9 mouse cellular contexts compared by ENCODE assay signal in the genomic region with DNA sequence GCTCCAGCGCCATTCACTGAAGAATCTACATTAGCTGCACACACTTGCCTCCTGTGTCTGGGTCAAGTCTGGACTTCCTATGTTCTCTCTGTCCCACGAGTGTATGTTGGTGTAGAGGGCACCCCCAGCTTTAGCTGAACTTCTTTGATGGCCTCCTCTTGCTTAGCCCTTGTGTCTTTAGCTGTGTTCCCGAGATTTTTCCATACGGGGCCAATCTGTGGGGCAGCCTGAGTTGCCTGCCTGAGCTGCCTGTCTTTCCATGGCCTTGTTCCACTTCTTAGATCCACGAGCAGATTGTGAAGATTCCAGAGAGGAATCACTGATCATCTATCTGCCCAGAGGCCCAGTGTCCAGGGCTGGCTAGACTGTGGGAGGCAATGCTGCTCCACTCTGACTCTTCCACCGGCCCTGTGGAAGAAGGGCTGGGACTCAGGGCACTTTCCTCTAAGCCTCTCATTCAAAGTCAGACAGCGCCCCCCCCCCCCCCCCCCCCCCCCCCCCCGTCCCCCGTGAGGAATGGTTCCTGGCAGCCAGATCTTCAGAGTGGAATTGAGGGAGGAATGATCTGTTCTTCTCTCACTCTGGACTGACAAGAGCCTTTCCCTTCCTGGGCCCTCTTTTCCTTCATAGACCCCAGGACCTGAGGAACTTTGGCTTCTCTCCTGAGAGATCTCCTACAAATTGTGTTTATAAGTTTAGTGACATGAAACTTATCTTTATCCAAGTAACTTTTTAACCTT. TPM values are rescaled to one million over a fixed set of nuclear protein-coding genes. Genes with fewer than 3 reads are reported as not detected.
DNase-seq lines count a peak whose midpoint lies in the region; ATAC-seq and TF ChIP-seq lines count a peak whose summit lies in the region.
"Had no signal": no experiment of that assay in that cellular context is flagged by ENCODE, and none has a peak within 500 bp of the region (broad histone marks: within the 10 kb centered on the region; RNA-seq: fewer than 3 reads in every experiment).

No protein-coding gene starts in this region.

- H3K27me3 ChIP-seq in kidney, adult 2 months (replicated peaks; ENCODE audit: control insufficient read depth, insufficient read depth, low read length) = no peaks in the 10 kb centered on the region
- no peaks in the 10 kb centered on the region for H3K27me3 ChIP-seq in embryonic facial prominence, embryonic 11.5 days (ENCODE audit: control insufficient read depth, insufficient read depth, low read length)
- no peaks in the 10 kb centered on the region for H3K27me3 ChIP-seq in intestine, postnatal 0 days (replicated peaks; ENCODE audit: control insufficient read depth, insufficient read depth, low read length)
- no peaks in the 10 kb centered on the region for H3K27me3 ChIP-seq in midbrain, postnatal 0 days (ENCODE audit: insufficient read depth, low read length)

- no peak for TF ChIP-seq POLR2A in kidney, adult 2 months (IDR thresholded peaks at IDR 0.05; ENCODE audit: low read depth, low read length)

- no peak overlapping the region; the same call in 1 of the 2 replicates for H3K9ac ChIP-seq in embryonic facial prominence, embryonic 11.5 days (replicated peaks; ENCODE audit: low read length)
- 0 out of 2 replicates have a peak overlapping the region, but pooled peaks have one; percentile 11 for H3K9ac ChIP-seq in intestine, postnatal 0 days (ENCODE audit: low read depth, low read length)
- H3K9ac ChIP-seq in midbrain, postnatal 0 days (replicated peaks; ENCODE audit: low read length, poor library complexity, severe bottlenecking) = no peak overlapping the region

- peak overlapping the region; percentile 70 for H3K27ac ChIP-seq in kidney, adult 2 months (ENCODE audit: insufficient read depth, low read depth, low read length)
- H3K27ac ChIP-seq in embryonic facial prominence, embryonic 11.5 days (replicated peaks; ENCODE audit: low read depth, low read length) = peak overlapping the region; percentile 2; the same call in 1 of the 2 replicates
- peak overlapping the region; percentile 50 for H3K27ac ChIP-seq in intestine, postnatal 0 days (ENCODE audit: low read depth, low read length)
- H3K27ac ChIP-seq in midbrain, postnatal 0 days (ENCODE audit: low read depth, low read length) = peak overlapping the region; percentile 47; the same call in 1 of the 2 replicates

- intact Hi-C loops in left cerebral cortex, postnatal 14 days (cut with DNase I) = no loop called here

- H3K4me2 ChIP-seq in embryonic facial prominence, embryonic 11.5 days (ENCODE audit: low read depth, low read length) = no peak overlapping the region; the same call in 1 of the 2 replicates
- H3K4me2 ChIP-seq in intestine, postnatal 0 days (replicated peaks; ENCODE audit: low read depth) = no peak overlapping the region
- H3K4me2 ChIP-seq in midbrain, postnatal 0 days (ENCODE audit: low read depth, low read length, poor library complexity, severe bottlenecking) = no peak overlapping the region

- no peaks in the 10 kb centered on the region for H3K36me3 ChIP-seq in kidney, adult 2 months (ENCODE audit: control insufficient read depth, insufficient read depth, low read length)
- H3K36me3 ChIP-seq in embryonic facial prominence, embryonic 11.5 days (replicated peaks; ENCODE audit: control insufficient read depth, insufficient read depth, low read depth, low read length) = no peaks in the 10 kb centered on the region
- H3K36me3 ChIP-seq in intestine, postnatal 0 days (ENCODE audit: control insufficient read depth, insufficient read depth) = no peaks in the 10 kb centered on the region
- H3K36me3 ChIP-seq in midbrain, postnatal 0 days (ENCODE audit: insufficient read depth, low read length) = no peaks in the 10 kb centered on the region

- 44% methylated on average over 6 of the region's 9 CpGs for WGBS in kidney, adult 2 months
- WGBS in embryonic facial prominence, embryonic 11.5 days = 38% methylated on average over 6 of the region's 9 CpGs
- 29% methylated on average over 6 of the region's 9 CpGs for WGBS in intestine, postnatal 0 days
- WGBS in midbrain, postnatal 0 days = 36% methylated on average over 6 of the region's 9 CpGs

- H3K4me1 ChIP-seq in kidney, adult 2 months (ENCODE audit: control insufficient read depth, insufficient read depth, low read length) = no peaks in the 10 kb centered on the region; the same call in 1 of the 2 replicates
- no peaks in the 10 kb centered on the region; the same call in 1 of the 2 replicates for H3K4me1 ChIP-seq in embryonic facial prominence, embryonic 11.5 days (ENCODE audit: control insufficient read depth, insufficient read depth, low read length)
- H3K4me1 ChIP-seq in intestine, postnatal 0 days (replicated peaks; ENCODE audit: control insufficient read depth, insufficient read depth, low read length) = no peaks in the 10 kb centered on the region; the same call in 1 of the 2 replicates
- no peaks in the 10 kb centered on the region for H3K4me1 ChIP-seq in midbrain, postnatal 0 days (ENCODE audit: insufficient read depth, low read length)

- ATAC-seq in embryonic facial prominence, embryonic 11.5 days (replicated peaks; ENCODE audit: insufficient number of reproducible peaks, low FRiP score, low TSS enrichment, low read depth) = no peak
- ATAC-seq in intestine, postnatal 0 days = no peak
- no peak for ATAC-seq in midbrain, postnatal 0 days (ENCODE audit: low FRiP score)

- DNase-seq in kidney, adult 2 months = peak; percentile 16
- no peak for DNase-seq in kidney, adult 8-10 months
- DNase-seq in embryonic facial prominence, embryonic 11.5 days (ENCODE audit: low spot score) = no peak
- no peak for DNase-seq in midbrain, postnatal 0 days (ENCODE audit: low spot score)
- no peak for DNase-seq in urinary bladder, adult 18-20 months (ENCODE audit: low spot score in 2 of 2)
- DNase-seq in left cerebral cortex, postnatal 14 days (ENCODE audit: low spot score in 2 of 2) = no peak
- no peak for DNase-seq in spleen, adult 12 weeks (ENCODE audit: low spot score)

- 0 out of 2 replicates have a peak overlapping the region, but pooled peaks have one; percentile 20 for H3K4me3 ChIP-seq in kidney, adult 2 months (ENCODE audit: insufficient read depth, low read depth, low read length)
- H3K4me3 ChIP-seq in embryonic facial prominence, embryonic 11.5 days (ENCODE audit: low read depth, low read length) = no peak overlapping the region
- H3K4me3 ChIP-seq in intestine, postnatal 0 days (ENCODE audit: low read depth, low read length) = no peak overlapping the region
- H3K4me3 ChIP-seq in midbrain, postnatal 0 days (ENCODE audit: low read depth, low read length) = no peak overlapping the region

- H3K9me3 ChIP-seq in embryonic facial prominence, embryonic 11.5 days (replicated peaks; ENCODE audit: control insufficient read depth, low read length) = no peaks in the 10 kb centered on the region
- H3K9me3 ChIP-seq in intestine, postnatal 0 days (ENCODE audit: control insufficient read depth) = no peaks in the 10 kb centered on the region
- no peaks in the 10 kb centered on the region for H3K9me3 ChIP-seq in midbrain, postnatal 0 days (ENCODE audit: low read length)

- TF ChIP-seq CTCF in kidney, adult 2 months (conservative IDR thresholded peaks at IDR 0.05; ENCODE audit: insufficient read depth, insufficient read length, low read depth, low read length) = no peak
- TF ChIP-seq CTCF in intestine, postnatal 0 days (IDR thresholded peaks at IDR 0.05; ENCODE audit: low read depth) = no peak
- no peak for TF ChIP-seq CTCF in midbrain, postnatal 0 days (IDR thresholded peaks at IDR 0.05)

RNA-seq across cellular contexts. Expression of gene Gm17387, which starts 12.1 kb away (rescaled TPM):
- not detected in 2 replicates for polyA plus RNA-seq in kidney, adult 2 months (2012; rRNA removed)
- not detected in 2 replicates for polyA plus RNA-seq in embryonic facial prominence, embryonic 11.5 days (2014; fragmentation: Nextera tagmentation; extraction: Ambion mirVana)
- not detected in 2 replicates for polyA plus RNA-seq in intestine, postnatal 0 days (2015; fragmentation: Nextera tagmentation; extraction: Ambion mirVana)
- total RNA-seq in midbrain, postnatal 0 days (2014; rRNA removed) = not detected in 2 replicates
- polyA plus RNA-seq in midbrain, postnatal 0 days (2015; fragmentation: Nextera tagmentation; extraction: Ambion mirVana) = not detected in 2 replicates
- total RNA-seq in left cerebral cortex, postnatal 14 days (2021) = not detected
- total RNA-seq: common myeloid progenitor, adult 5-6 weeks had no signal

RNA-seq across cellular contexts. Expression of gene B4galnt4, which starts 19.9 kb away (rescaled TPM):
- 0.16 and 0.44 TPM in 2 replicates for polyA plus RNA-seq in kidney, adult 2 months (2012; rRNA removed)
- 15.8 and 19.4 TPM in 2 replicates for polyA plus RNA-seq in embryonic facial prominence, embryonic 11.5 days (2014; fragmentation: Nextera tagmentation; extraction: Ambion mirVana)
- 1.9 and 2.9 TPM in 2 replicates for polyA plus RNA-seq in intestine, postnatal 0 days (2015; fragmentation: Nextera tagmentation; extraction: Ambion mirVana)
- 133 and 146 TPM in 2 replicates for total RNA-seq in midbrain, postnatal 0 days (2014; rRNA removed)
- 52.1 and 53.9 TPM in 2 replicates for polyA plus RNA-seq in midbrain, postnatal 0 days (2015; fragmentation: Nextera tagmentation; extraction: Ambion mirVana)
- 10 to 100 TPM; 92.9 to 93.9 TPM for total RNA-seq in left cerebral cortex, postnatal 14 days (2021)

RNA-seq across cellular contexts. Expression of gene Ifitm6, which starts 23.3 kb away (rescaled TPM):
- 1.6 and 2.3 TPM in 2 replicates for polyA plus RNA-seq in kidney, adult 2 months (2012; rRNA removed)
- polyA plus RNA-seq in embryonic facial prominence, embryonic 11.5 days (2014; fragmentation: Nextera tagmentation; extraction: Ambion mirVana) = not detected in 2 replicates
- polyA plus RNA-seq in intestine, postnatal 0 days (2015; fragmentation: Nextera tagmentation; extraction: Ambion mirVana) = 0.93 and 1.0 TPM in 2 replicates
- total RNA-seq in midbrain, postnatal 0 days (2014; rRNA removed) = 0.99 and 1.1 TPM in 2 replicates
- polyA plus RNA-seq in midbrain, postnatal 0 days (2015; fragmentation: Nextera tagmentation; extraction: Ambion mirVana) = 0.81 and 0.83 TPM in 2 replicates
- total RNA-seq in left cerebral cortex, postnatal 14 days (2021) = not detected

RNA-seq across cellular contexts. Expression of gene Ifitm3, which starts 30.5 kb away (rescaled TPM):
- 259 and 313 TPM in 2 replicates for polyA plus RNA-seq in kidney, adult 2 months (2012; rRNA removed)
- 29.8 and 36.5 TPM in 2 replicates for polyA plus RNA-seq in embryonic facial prominence, embryonic 11.5 days (2014; fragmentation: Nextera tagmentation; extraction: Ambion mirVana)
- 324 and 334 TPM in 2 replicates for polyA plus RNA-seq in intestine, postnatal 0 days (2015; fragmentation: Nextera tagmentation; extraction: Ambion mirVana)
- 22.5 and 39.3 TPM in 2 replicates for total RNA-seq in midbrain, postnatal 0 days (2014; rRNA removed)
- polyA plus RNA-seq in midbrain, postnatal 0 days (2015; fragmentation: Nextera tagmentation; extraction: Ambion mirVana) = 67.8 and 80.5 TPM in 2 replicates
- 10 to 100 TPM in 1 of 2 experiments, 1 to 10 TPM in 1; 9.1 to 10.3 TPM for total RNA-seq in left cerebral cortex, postnatal 14 days (2021)

RNA-seq across cellular contexts. Expression of gene Pkp3, which starts 37.0 kb away (rescaled TPM):
- 17.0 and 19.8 TPM in 2 replicates for polyA plus RNA-seq in kidney, adult 2 months (2012; rRNA removed)
- polyA plus RNA-seq in embryonic facial prominence, embryonic 11.5 days (2014; fragmentation: Nextera tagmentation; extraction: Ambion mirVana) = 3.1 and 3.5 TPM in 2 replicates
- 35.3 and 38.6 TPM in 2 replicates for polyA plus RNA-seq in intestine, postnatal 0 days (2015; fragmentation: Nextera tagmentation; extraction: Ambion mirVana)
- total RNA-seq in midbrain, postnatal 0 days (2014; rRNA removed) = 0.49 TPM in 1 of 2 replicates, not detected in the other
- polyA plus RNA-seq in midbrain, postnatal 0 days (2015; fragmentation: Nextera tagmentation; extraction: Ambion mirVana) = not detected in 2 replicates
- total RNA-seq in left cerebral cortex, postnatal 14 days (2021) = under 1 TPM in 1 of 2 experiments, not detected in 1; 0.55 TPM

Comparison
In these comparisons a context has a peak if more than half of its experiments do, and no peak if none do; other contexts are left out.
1. H3K27ac ChIP-seq: peak in every context shown above with its lines; median percentile 70 in kidney, adult 2 months; 50 in intestine, postnatal 0 days; 47 in midbrain, postnatal 0 days; 2 in embryonic facial prominence, embryonic 11.5 days.